Mouse (Mus musculus): Measurements from ENCODE around the gene Nfia. TPM values are rescaled to one million over a fixed set of nuclear protein-coding genes. Genes with fewer than 3 reads are reported as not detected.

Gene Nfia
- polyA plus RNA-seq, 1 experiment: 1.4 TPM

GRCm38 (mm10) chr4:97910115-97910776 is 137.7 kb downstream of the Nfia start:
- no peaks in the 10 kb centered on the region for H3K27me3 ChIP-seq (ENCODE audit: control insufficient read depth, insufficient read depth, low read length, poor library complexity, severe bottlenecking)
- H3K36me3 ChIP-seq (ENCODE audit: control insufficient read depth, insufficient read depth, low read length, poor library complexity, severe bottlenecking): no peaks in the 10 kb centered on the region
- H3K4me3 ChIP-seq (ENCODE audit: low read depth, low read length): no peak overlapping the region
- H3K27ac ChIP-seq (ENCODE audit: insufficient read depth, low read length): no peak overlapping the region
- no peaks in the 10 kb centered on the region for H3K9me3 ChIP-seq (replicated peaks; ENCODE audit: control insufficient read depth, insufficient read depth, low read length, poor library complexity, severe bottlenecking)
- H3K9ac ChIP-seq (ENCODE audit: low read depth, poor library complexity, severe bottlenecking): no peak overlapping the region
- no peaks in the 10 kb centered on the region for H3K4me1 ChIP-seq (ENCODE audit: control insufficient read depth, insufficient read depth, low read length)
- no peak for TF ChIP-seq POLR2A (IDR thresholded peaks at IDR 0.05; ENCODE audit: insufficient read depth, low read length)
- no peak for TF ChIP-seq CTCF (IDR thresholded peaks at IDR 0.05; ENCODE audit: low read depth, low read length)
- TF ChIP-seq EP300 (IDR thresholded peaks at IDR 0.05; ENCODE audit: insufficient read depth, low read depth, low read length): no peak

DNA sequence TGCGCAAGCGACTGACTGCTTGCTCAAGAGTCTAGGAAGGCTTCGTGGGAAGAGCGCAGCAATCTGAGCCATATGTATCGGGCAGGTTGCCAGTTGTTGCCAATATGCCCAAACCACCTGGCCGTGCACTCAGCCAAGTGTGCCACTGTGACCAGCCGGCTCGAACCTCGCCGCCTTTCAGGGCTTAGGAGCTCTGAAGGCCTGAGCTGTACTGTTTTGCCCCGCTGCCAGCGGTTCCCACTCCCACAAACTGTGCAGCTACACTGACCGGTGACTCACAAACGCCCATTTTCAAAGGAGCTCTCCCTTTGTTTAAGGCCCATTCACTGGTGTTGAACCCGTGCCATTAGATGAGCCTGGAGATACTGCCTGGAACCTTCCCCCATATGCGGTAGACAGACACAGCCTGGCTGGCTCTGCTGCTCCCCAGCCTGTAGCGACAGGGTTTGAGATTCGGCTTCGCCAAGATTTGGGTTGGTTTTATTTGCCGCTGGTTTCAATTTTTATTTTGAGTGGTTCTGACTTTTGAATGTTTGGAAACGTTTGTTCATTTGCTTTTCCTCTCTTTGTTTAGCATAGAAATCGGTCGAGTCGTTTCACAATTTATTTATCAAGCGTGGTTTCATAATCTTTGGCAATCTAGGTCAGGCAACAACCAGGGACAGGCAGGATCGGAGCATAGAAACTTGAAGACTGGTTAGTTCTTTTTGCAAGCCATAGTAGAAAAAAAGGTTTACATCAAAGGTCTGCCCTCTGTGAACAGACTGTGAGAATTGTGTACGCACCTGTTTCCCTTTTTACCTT is 138.4 kb downstream of the Nfia start:
- TF ChIP-seq POLR2A (IDR thresholded peaks at IDR 0.05; ENCODE audit: insufficient read depth, low read length): no peak
- no peak for TF ChIP-seq EP300 (IDR thresholded peaks at IDR 0.05; ENCODE audit: insufficient read depth, low read depth, low read length)
- Histone ChIP-seq H3K27ac (ENCODE audit: insufficient read depth, low read length) (no peak overlapping the region), H3K27me3 (ENCODE audit: control insufficient read depth, insufficient read depth, low read length, poor library complexity, severe bottlenecking) (no peaks in the 10 kb centered on the region), H3K4me3 (ENCODE audit: low read depth, low read length) (no peak overlapping the region), H3K4me1 (ENCODE audit: control insufficient read depth, insufficient read depth, low read length) (no peaks in the 10 kb centered on the region), H3K9ac (ENCODE audit: low read depth, poor library complexity, severe bottlenecking) (no peak overlapping the region), H3K9me3 (replicated peaks; ENCODE audit: control insufficient read depth, insufficient read depth, low read length, poor library complexity, severe bottlenecking) (no peaks in the 10 kb centered on the region), H3K36me3 (ENCODE audit: control insufficient read depth, insufficient read depth, low read length, poor library complexity, severe bottlenecking) (no peaks in the 10 kb centered on the region)

- H3K27me3 ChIP-seq (ENCODE audit: control insufficient read depth, insufficient read depth, low read length, poor library complexity, severe bottlenecking): no peaks in the 10 kb centered on the region
- no peak overlapping the region for H3K4me3 ChIP-seq (ENCODE audit: low read depth, low read length)
- H3K27ac ChIP-seq (ENCODE audit: insufficient read depth, low read length): no peak overlapping the region
- no peak overlapping the region for H3K9ac ChIP-seq (ENCODE audit: low read depth, poor library complexity, severe bottlenecking)
- no peaks in the 10 kb centered on the region for H3K36me3 ChIP-seq (ENCODE audit: control insufficient read depth, insufficient read depth, low read length, poor library complexity, severe bottlenecking)
- no peaks in the 10 kb centered on the region for H3K4me1 ChIP-seq (ENCODE audit: control insufficient read depth, insufficient read depth, low read length)
- H3K9me3 ChIP-seq (replicated peaks; ENCODE audit: control insufficient read depth, insufficient read depth, low read length, poor library complexity, severe bottlenecking): no peaks in the 10 kb centered on the region
- TF ChIP-seq CTCF (IDR thresholded peaks at IDR 0.05; ENCODE audit: low read depth, low read length) (no peak), POLR2A (IDR thresholded peaks at IDR 0.05; ENCODE audit: insufficient read depth, low read length) (no peak), EP300 (IDR thresholded peaks at IDR 0.05; ENCODE audit: insufficient read depth, low read depth, low read length) (no peak)
Observed at GRCm38 (mm10) chr4:97911755-97912154, 139.2 kb downstream of the Nfia start.

GRCm38 (mm10) chr4:97912155-97912554 is 139.6 kb downstream of the Nfia start:
- no peaks in the 10 kb centered on the region for H3K36me3 ChIP-seq (ENCODE audit: control insufficient read depth, insufficient read depth, low read length, poor library complexity, severe bottlenecking)
- H3K4me1 ChIP-seq (ENCODE audit: control insufficient read depth, insufficient read depth, low read length): no peaks in the 10 kb centered on the region
- H3K4me3 ChIP-seq (ENCODE audit: low read depth, low read length): no peak overlapping the region
- no peaks in the 10 kb centered on the region for H3K27me3 ChIP-seq (ENCODE audit: control insufficient read depth, insufficient read depth, low read length, poor library complexity, severe bottlenecking)
- no peak for TF ChIP-seq CTCF (IDR thresholded peaks at IDR 0.05; ENCODE audit: low read depth, low read length)
- TF ChIP-seq EP300 (IDR thresholded peaks at IDR 0.05; ENCODE audit: insufficient read depth, low read depth, low read length): no peak
- TF ChIP-seq POLR2A (IDR thresholded peaks at IDR 0.05; ENCODE audit: insufficient read depth, low read length): no peak
- no peaks in the 10 kb centered on the region for H3K9me3 ChIP-seq (replicated peaks; ENCODE audit: control insufficient read depth, insufficient read depth, low read length, poor library complexity, severe bottlenecking)
- H3K27ac ChIP-seq (ENCODE audit: insufficient read depth, low read length): no peak overlapping the region
- no peak overlapping the region for H3K9ac ChIP-seq (ENCODE audit: low read depth, poor library complexity, severe bottlenecking)

GRCm38 (mm10) chr4:97912560-97912959 is 140.0 kb downstream of the Nfia start:
- Histone ChIP-seq H3K4me1 (ENCODE audit: control insufficient read depth, insufficient read depth, low read length) (no peaks in the 10 kb centered on the region), H3K9me3 (replicated peaks; ENCODE audit: control insufficient read depth, insufficient read depth, low read length, poor library complexity, severe bottlenecking) (no peaks in the 10 kb centered on the region), H3K9ac (ENCODE audit: low read depth, poor library complexity, severe bottlenecking) (no peak overlapping the region), H3K36me3 (ENCODE audit: control insufficient read depth, insufficient read depth, low read length, poor library complexity, severe bottlenecking) (no peaks in the 10 kb centered on the region), H3K27ac (ENCODE audit: insufficient read depth, low read length) (no peak overlapping the region), H3K4me3 (ENCODE audit: low read depth, low read length) (no peak overlapping the region), H3K27me3 (ENCODE audit: control insufficient read depth, insufficient read depth, low read length, poor library complexity, severe bottlenecking) (no peaks in the 10 kb centered on the region)
- TF ChIP-seq POLR2A (IDR thresholded peaks at IDR 0.05; ENCODE audit: insufficient read depth, low read length): no peak
- no peak for TF ChIP-seq CTCF (IDR thresholded peaks at IDR 0.05; ENCODE audit: low read depth, low read length)
- TF ChIP-seq EP300 (IDR thresholded peaks at IDR 0.05; ENCODE audit: insufficient read depth, low read depth, low read length): no peak

- TF ChIP-seq POLR2A (IDR thresholded peaks at IDR 0.05; ENCODE audit: insufficient read depth, low read length): no peak
- no peak for TF ChIP-seq EP300 (IDR thresholded peaks at IDR 0.05; ENCODE audit: insufficient read depth, low read depth, low read length)
- no peak for TF ChIP-seq CTCF (IDR thresholded peaks at IDR 0.05; ENCODE audit: low read depth, low read length)
- Histone ChIP-seq H3K27ac (ENCODE audit: insufficient read depth, low read length) (no peak overlapping the region), H3K4me1 (ENCODE audit: control insufficient read depth, insufficient read depth, low read length) (no peaks in the 10 kb centered on the region), H3K36me3 (ENCODE audit: control insufficient read depth, insufficient read depth, low read length, poor library complexity, severe bottlenecking) (no peaks in the 10 kb centered on the region), H3K9ac (ENCODE audit: low read depth, poor library complexity, severe bottlenecking) (no peak overlapping the region), H3K4me3 (ENCODE audit: low read depth, low read length) (no peak overlapping the region), H3K27me3 (ENCODE audit: control insufficient read depth, insufficient read depth, low read length, poor library complexity, severe bottlenecking) (no peaks in the 10 kb centered on the region), H3K9me3 (replicated peaks; ENCODE audit: control insufficient read depth, insufficient read depth, low read length, poor library complexity, severe bottlenecking) (no peaks in the 10 kb centered on the region)
Observed at GRCm38 (mm10) chr4:97914348-97914747, 141.8 kb downstream of the Nfia start.
